Mouse (Mus musculus) midbrain, embryonic 15.5 days (tissue): ENCODE measurements at regions not wholly inside any gene's neighbourhood (a gene's known extent, or its start where the extent isn't known, plus 50 kb on each side); places are given as distances from the start of the nearest gene placed in this dataset.

Source experiments
- ATAC-seq: fragments of 200-750 bp; cut with Nextera tagmentation; replicated peaks from 2 replicates; pipeline ENCODE4 v1.8.0; 2017; ENCODE audit warnings: moderate TSS enrichment
- H3K27ac ChIP-seq: fragments of 300-500 bp; sonication (generic); 2 replicates; pipeline ENCODE4 v1.5.1; 2015; ENCODE audit warnings: mild to moderate bottlenecking, inconsistent platforms
- H3K27me3 ChIP-seq: fragments of 300-500 bp; sonication (generic); replicated peaks from 2 replicates; pipeline ENCODE4 v1.6.1; 2015; ENCODE audit warnings: inconsistent platforms
- H3K36me3 ChIP-seq: fragments of 300-500 bp; sonication (generic); replicated peaks from 2 replicates; pipeline ENCODE4 v1.6.1; 2015; ENCODE audit warnings: inconsistent platforms
- H3K4me1 ChIP-seq: fragments of 300-500 bp; sonication (generic); 2 replicates; pipeline ENCODE4 v1.6.1; 2015; ENCODE audit warnings: inconsistent platforms
- H3K4me2 ChIP-seq: fragments of 300-500 bp; sonication (generic); 2 replicates; pipeline ENCODE4 v1.6.1; 2015; ENCODE audit warnings: inconsistent platforms, mild to moderate bottlenecking, moderate library complexity
- H3K4me3 ChIP-seq: fragments of 300-500 bp; sonication (generic); 2 replicates; pipeline ENCODE4 v1.5.1; 2015; ENCODE audit warnings: mild to moderate bottlenecking, inconsistent platforms
- H3K9ac ChIP-seq: fragments of 300-500 bp; sonication (generic); 2 replicates; pipeline ENCODE4 v1.6.1; 2015; ENCODE audit warnings: mild to moderate bottlenecking, inconsistent platforms
- H3K9me3 ChIP-seq: fragments of 300-500 bp; sonication (generic); 2 replicates; pipeline ENCODE4 v1.6.1; 2016; ENCODE audit warnings: inconsistent platforms
- WGBS: fragments of 180-500 bp; shearing (Covaris S2); methylation state at CpG from one replicate; pipeline ENCODE4 v1.1.7; 2015; ENCODE audit warnings: mixed read lengths; 5-methylcytosine and 5-hydroxymethylcytosine counted together

- Histone ChIP-seq H3K9me3 (no peaks in the 10 kb centered on the region), H3K27me3 (no peaks in the 10 kb centered on the region), H3K9ac (no peak overlapping the region), H3K4me1 (no peaks in the 10 kb centered on the region), H3K4me3 (no peak overlapping the region), H3K27ac (no peak overlapping the region), H3K36me3 (no peaks in the 10 kb centered on the region), H3K4me2 (no peak overlapping the region)
- whole genome bisulfite sequencing = 71% methylated on average over 5 of the region's 5 CpGs
- no peak for ATAC-seq
Measured at GRCm38 (mm10) chr8:98566661-98567060, 849.6 kb downstream of the Cdh8 start.

DNA sequence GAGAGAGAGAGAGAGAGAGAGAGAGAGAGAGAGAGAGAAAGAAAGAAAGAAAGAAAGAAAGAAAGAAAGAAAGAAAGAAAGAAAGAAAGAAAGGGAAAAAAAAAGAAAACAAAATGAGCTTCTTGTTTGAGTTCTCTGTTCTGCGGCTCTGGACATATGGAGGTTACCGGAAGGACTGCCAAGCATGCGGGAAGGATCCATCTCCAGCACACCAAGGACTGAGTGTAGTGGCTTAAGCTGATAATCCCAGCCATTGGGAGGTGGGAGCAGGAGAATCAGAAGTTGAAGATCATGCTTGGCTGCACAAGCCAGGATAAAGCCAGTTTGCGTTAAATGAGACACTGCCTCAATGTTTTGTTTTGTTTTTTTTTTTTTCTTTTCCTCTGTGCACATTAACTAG, 897.8 kb downstream of the Cdh8 start:
- Histone ChIP-seq H3K4me3 (no peak overlapping the region), H3K4me2 (no peak overlapping the region), H3K36me3 (no peaks in the 10 kb centered on the region), H3K4me1 (no peaks in the 10 kb centered on the region), H3K9ac (no peak overlapping the region), H3K27ac (no peak overlapping the region), H3K27me3 (no peaks in the 10 kb centered on the region), H3K9me3 (no peaks in the 10 kb centered on the region)
- no peak for ATAC-seq
- 23% methylated on average over 4 of the region's 4 CpGs for WGBS

- no peak overlapping the region for H3K4me3 ChIP-seq
- WGBS = 77% methylated on average over 5 of the region's 5 CpGs
- no peak overlapping the region for H3K4me2 ChIP-seq
- no peaks in the 10 kb centered on the region for H3K9me3 ChIP-seq
- no peak overlapping the region for H3K27ac ChIP-seq
- H3K9ac ChIP-seq = no peak overlapping the region
- H3K36me3 ChIP-seq = no peaks in the 10 kb centered on the region
- H3K27me3 ChIP-seq = no peaks in the 10 kb centered on the region
- no peak for ATAC-seq
- no peaks in the 10 kb centered on the region for H3K4me1 ChIP-seq
Measured at GRCm38 (mm10) chr8:98515246-98515645, 901.0 kb downstream of the Cdh8 start.

DNA sequence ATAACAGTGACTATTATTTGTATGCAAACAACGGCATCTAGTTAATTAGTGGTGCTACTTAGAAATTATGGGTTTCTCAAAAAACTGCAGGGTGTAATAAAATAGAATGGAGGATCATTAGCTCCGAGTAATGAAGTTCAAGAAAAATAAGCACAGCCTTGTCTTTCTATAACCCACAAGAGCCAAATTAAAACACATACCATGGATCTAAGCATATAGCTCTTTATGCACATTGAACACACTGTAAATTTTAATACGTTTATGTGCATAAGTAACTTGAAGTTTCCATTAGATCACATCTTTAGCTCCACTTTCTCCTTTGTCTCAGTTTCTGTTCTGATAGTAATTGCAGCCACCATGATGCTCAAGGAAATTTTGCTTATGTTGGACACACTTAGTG, 919.5 kb downstream of the Cdh8 start:
- no peak overlapping the region for H3K9ac ChIP-seq
- H3K27me3 ChIP-seq = no peaks in the 10 kb centered on the region
- H3K27ac ChIP-seq = no peak overlapping the region
- WGBS = 91% methylated on average over 3 of the region's 3 CpGs
- no peaks in the 10 kb centered on the region for H3K36me3 ChIP-seq
- H3K9me3 ChIP-seq = no peaks in the 10 kb centered on the region
- no peak for ATAC-seq
- H3K4me1 ChIP-seq = no peaks in the 10 kb centered on the region
- no peak overlapping the region for H3K4me3 ChIP-seq
- H3K4me2 ChIP-seq = no peak overlapping the region

GRCm38 (mm10) chr8:98463375-98464030, 952.8 kb downstream of the Cdh8 start:
- 51% methylated on average over 3 of the region's 3 CpGs for WGBS
- no peak overlapping the region for H3K4me2 ChIP-seq
- no peaks in the 10 kb centered on the region for H3K4me1 ChIP-seq
- ATAC-seq = no peak
- H3K9ac ChIP-seq = no peak overlapping the region
- no peaks in the 10 kb centered on the region for H3K36me3 ChIP-seq
- no peaks in the 10 kb centered on the region for H3K9me3 ChIP-seq
- H3K4me3 ChIP-seq = no peak overlapping the region
- no peaks in the 10 kb centered on the region for H3K27me3 ChIP-seq
- no peak overlapping the region for H3K27ac ChIP-seq

GRCm38 (mm10) chr8:98455539-98455938, 960.7 kb downstream of the Cdh8 start:
- Histone ChIP-seq H3K27me3 (no peaks in the 10 kb centered on the region), H3K27ac (no peak overlapping the region), H3K9me3 (no peaks in the 10 kb centered on the region), H3K4me2 (no peak overlapping the region), H3K4me1 (no peaks in the 10 kb centered on the region), H3K9ac (no peak overlapping the region), H3K4me3 (no peak overlapping the region), H3K36me3 (no peaks in the 10 kb centered on the region)
- 82% methylated on average over 1 of the region's 1 CpGs for WGBS
- no peak for ATAC-seq
